Mouse (Mus musculus) myocyte (in vitro differentiated cells): ENCODE measurements around the gene Nr4a3. TPM values are rescaled to one million over a fixed set of nuclear protein-coding genes. Genes with fewer than 3 reads are reported as not detected.

ENCODE experiments used
- H3K27me3 ChIP-seq: one replicate; pipeline ENCODE4 v1.6.1; 2011; ENCODE audit not compliant: control insufficient read depth, insufficient read depth, insufficient read length
- H3K36me3 ChIP-seq: one replicate; pipeline ENCODE4 v1.6.1; 2011; ENCODE audit not compliant: control insufficient read depth, insufficient read depth
- H3K4me2 ChIP-seq: one replicate; pipeline ENCODE4 v1.6.1; 2011; ENCODE audit warnings: low read depth, control low read depth
- H3K4me3 ChIP-seq: one replicate; pipeline ENCODE4 v1.5.1; 2011; ENCODE audit warnings: mild to moderate bottlenecking, control low read depth, moderate library complexity
- H3K79me2 ChIP-seq: one replicate; pipeline ENCODE4 v1.6.1; 2011; ENCODE audit not compliant: control insufficient read depth, insufficient read depth
- H3ac ChIP-seq: one replicate; pipeline ENCODE4 v1.6.1; 2011; ENCODE audit not compliant: control insufficient read depth, insufficient read length
- CEBPB ChIP-seq: IDR thresholded peaks from 2 replicates; pipeline ENCODE4 v1.6.1; 2011; ENCODE audit warnings: mild to moderate bottlenecking, moderate library complexity; ENCODE audit not compliant: poor library complexity, insufficient read depth, severe bottlenecking
- E2F4 ChIP-seq: IDR thresholded peaks from one replicate; pipeline ENCODE4 v1.6.1; 2011; ENCODE audit warnings: mild to moderate bottlenecking, control low read depth, moderate library complexity; ENCODE audit not compliant: insufficient read depth
- MAX ChIP-seq: IDR thresholded peaks from one replicate; pipeline ENCODE4 v1.6.1; 2011; ENCODE audit warnings: low read depth, mild to moderate bottlenecking, control low read depth
- MYOD1 ChIP-seq, 3 experiments: IDR thresholded peaks; one replicate each; pipeline ENCODE4 v1.6.1; 2011; ENCODE audit warnings: control low read depth in 2 of 3, low read depth in 2 of 3, mild to moderate bottlenecking in 2 of 3, moderate library complexity in 1 of 3; ENCODE audit not compliant: insufficient read length in 2 of 3, control insufficient read depth in 1 of 3
- MYOG ChIP-seq, 3 experiments: IDR thresholded peaks; one replicate each; pipeline ENCODE4 v1.6.1; 2011; ENCODE audit warnings: control low read depth in 2 of 3, low read depth in 2 of 3, mild to moderate bottlenecking in 2 of 3; ENCODE audit not compliant: insufficient read length in 2 of 3, control insufficient read depth in 1 of 3, insufficient read depth in 1 of 3
- POLR2A ChIP-seq: IDR thresholded peaks from one replicate; pipeline ENCODE4 v1.6.1; 2011; ENCODE audit warnings: low read depth, mild to moderate bottlenecking, control low read depth, moderate library complexity; ENCODE audit not compliant: insufficient read length
- POLR2AphosphoS2 ChIP-seq: IDR thresholded peaks from one replicate; pipeline ENCODE4 v1.6.1; 2011; ENCODE audit warnings: low read depth, control low read depth; ENCODE audit not compliant: insufficient read length
- REST ChIP-seq: IDR thresholded peaks from one replicate; pipeline ENCODE4 v1.6.1; 2011; ENCODE audit warnings: mild to moderate bottlenecking, control low read depth, moderate library complexity; ENCODE audit not compliant: insufficient read depth, insufficient read length
- SRF ChIP-seq: IDR thresholded peaks from one replicate; pipeline ENCODE4 v1.6.1; 2011; ENCODE audit warnings: low read depth; ENCODE audit not compliant: control insufficient read depth, insufficient read length
- TCF12 ChIP-seq: IDR thresholded peaks from one replicate; pipeline ENCODE4 v1.6.1; 2011; ENCODE audit warnings: mild to moderate bottlenecking, control low read depth; ENCODE audit not compliant: poor library complexity, insufficient read depth, severe bottlenecking
- TCF3 ChIP-seq: IDR thresholded peaks from one replicate; pipeline ENCODE4 v1.6.1; 2011; ENCODE audit warnings: low read depth, control low read depth; ENCODE audit not compliant: insufficient read length
- USF1 ChIP-seq: IDR thresholded peaks from one replicate; pipeline ENCODE4 v1.6.1; 2011; ENCODE audit warnings: low read depth, mild to moderate bottlenecking, control low read depth, moderate library complexity
- polyA plus RNA-seq: library from polyadenylated mRNA; unstranded; fragments of >200 nt; fragmentation: generic; extraction: Trizol; gene quantifications from one replicate; pipeline ENCODE4 v1.2.1, GENCODE M21; 2012; ENCODE audit warnings: missing spikeins

Nr4a3 gene
- polyA plus RNA-seq, 1 experiment = 0.32 TPM

DNA sequence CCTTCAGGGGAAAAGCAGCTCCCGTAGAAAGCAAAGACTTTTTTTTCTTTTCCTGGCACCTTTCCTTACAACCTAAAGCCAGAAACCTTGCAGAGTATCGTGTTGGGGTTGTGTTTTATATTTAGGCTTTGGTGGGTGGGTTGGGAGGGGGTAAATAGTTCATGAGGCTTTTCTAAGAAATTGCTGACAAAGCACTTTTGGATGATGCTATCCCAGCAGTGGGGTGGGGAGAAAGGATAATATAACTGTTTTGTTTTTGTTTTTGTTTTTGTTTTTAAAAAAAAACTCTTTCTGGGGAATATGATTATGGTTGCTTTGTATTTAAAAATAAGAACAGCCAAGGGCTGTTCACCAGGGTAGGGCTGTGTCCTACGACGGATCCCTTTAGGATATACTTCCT lies 38.5 kb downstream of the Nr4a3 start:
- Histone ChIP-seq H3K79me2 (no peaks in the 10 kb centered on the region), H3K4me3 (no peak overlapping the region), H3K4me2 (no peak overlapping the region), H3K36me3 (no peaks in the 10 kb centered on the region), H3ac (no peak overlapping the region), H3K27me3 (peaks cover 1% of the 10 kb centered on the region)
- TF ChIP-seq TCF3 = no peak
- TF ChIP-seq REST = no peak
- no peak for TF ChIP-seq MYOG (IDR thresholded peaks at IDR 0.05; ENCODE audit: control insufficient read depth in 1 of 3, insufficient read depth in 1 of 3, insufficient read length in 2 of 3, low read depth in 2 of 3)

DNA sequence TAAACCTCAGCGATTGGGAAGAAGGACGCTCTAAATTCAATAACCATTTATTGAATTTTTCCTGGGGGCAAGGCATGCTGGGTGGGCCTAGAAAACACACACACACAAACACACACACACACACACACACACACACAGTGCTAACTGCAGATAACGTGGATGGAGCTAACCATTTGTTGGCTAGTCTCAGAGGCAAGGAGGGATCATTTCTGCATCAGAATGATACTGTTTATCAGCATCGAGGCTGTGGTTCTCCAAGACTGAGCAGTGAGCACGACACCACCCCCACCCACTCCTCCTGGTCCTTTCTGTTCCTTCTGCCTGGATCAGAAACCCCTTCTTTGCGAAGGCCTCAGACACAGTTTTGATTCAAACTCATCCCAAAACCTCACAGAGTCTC lies 41.7 kb downstream of the Nr4a3 start:
- Histone ChIP-seq H3ac (no peak overlapping the region), H3K4me3 (no peak overlapping the region), H3K27me3 (no peaks in the 10 kb centered on the region), H3K4me2 (no peak overlapping the region), H3K36me3 (no peaks in the 10 kb centered on the region), H3K79me2 (no peaks in the 10 kb centered on the region)
- no peak for TF ChIP-seq TCF12
- no peak for TF ChIP-seq E2F4
- TF ChIP-seq CEBPB = no peak
- TF ChIP-seq POLR2A = no peak
- no peak for TF ChIP-seq REST
- TF ChIP-seq SRF = no peak
- TF ChIP-seq USF1 = no peak

DNA sequence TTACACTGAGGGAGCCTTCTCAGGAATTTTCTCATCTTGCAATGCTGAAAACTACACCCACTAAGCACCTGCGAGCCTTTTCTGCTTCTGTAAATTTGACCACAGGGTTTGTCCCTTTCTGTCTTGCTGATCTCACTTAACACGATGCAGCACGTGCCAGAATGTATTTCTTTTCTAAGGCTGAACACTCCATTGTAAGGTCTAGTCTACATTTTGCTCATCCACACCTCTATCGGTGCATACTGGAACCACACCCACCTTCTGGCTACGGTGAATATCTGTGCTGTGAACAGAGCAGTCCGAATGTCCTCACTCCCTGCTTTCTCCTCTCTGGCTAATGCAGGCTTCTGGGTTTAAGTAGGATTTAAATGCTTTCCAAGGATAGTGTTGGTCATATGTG lies 42.5 kb downstream of the Nr4a3 start:
- Histone ChIP-seq H3K4me2 (no peak overlapping the region), H3K27me3 (no peaks in the 10 kb centered on the region), H3ac (no peak overlapping the region), H3K79me2 (no peaks in the 10 kb centered on the region), H3K36me3 (no peaks in the 10 kb centered on the region), H3K4me3 (no peak overlapping the region)
- no peak for TF ChIP-seq MYOD1 (IDR thresholded peaks at IDR 0.05; ENCODE audit: control insufficient read depth in 1 of 3, insufficient read length in 2 of 3, low read depth in 2 of 3)
- no peak for TF ChIP-seq POLR2AphosphoS2

DNA sequence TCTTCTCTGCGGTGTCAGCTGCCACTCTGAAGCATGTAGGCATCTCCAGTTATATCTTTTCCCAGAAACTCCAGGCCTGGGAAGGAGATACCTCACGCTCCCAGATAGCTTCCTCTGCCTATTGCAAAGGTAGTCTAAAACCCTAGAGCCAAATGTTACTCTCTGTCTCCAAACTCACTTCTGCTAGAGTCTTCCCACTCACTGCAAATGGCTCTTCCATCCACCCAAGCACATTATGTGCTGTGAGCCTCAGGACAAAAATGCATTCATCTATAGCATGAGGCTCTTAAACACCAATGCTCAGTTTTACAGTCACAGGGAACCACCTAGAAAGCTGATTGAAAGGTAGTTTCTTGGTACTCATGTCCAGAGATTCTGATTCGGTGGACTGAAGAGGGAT lies 48.3 kb downstream of the Nr4a3 start:
- no peak overlapping the region for H3ac ChIP-seq
- no peak for TF ChIP-seq MYOD1 (IDR thresholded peaks at IDR 0.05; ENCODE audit: control insufficient read depth in 1 of 3, insufficient read length in 2 of 3, low read depth in 2 of 3)
- no peak for TF ChIP-seq E2F4
- TF ChIP-seq POLR2AphosphoS2 = no peak
- no peak for TF ChIP-seq SRF
- no peak for TF ChIP-seq MAX
- no peak for TF ChIP-seq USF1
- TF ChIP-seq REST = no peak
- no peak for TF ChIP-seq MYOG (IDR thresholded peaks at IDR 0.05; ENCODE audit: control insufficient read depth in 1 of 3, insufficient read depth in 1 of 3, insufficient read length in 2 of 3, low read depth in 2 of 3)
- no peak for TF ChIP-seq CEBPB
- no peak for TF ChIP-seq POLR2A
- TF ChIP-seq TCF12 = no peak
- TF ChIP-seq TCF3 = no peak

DNA sequence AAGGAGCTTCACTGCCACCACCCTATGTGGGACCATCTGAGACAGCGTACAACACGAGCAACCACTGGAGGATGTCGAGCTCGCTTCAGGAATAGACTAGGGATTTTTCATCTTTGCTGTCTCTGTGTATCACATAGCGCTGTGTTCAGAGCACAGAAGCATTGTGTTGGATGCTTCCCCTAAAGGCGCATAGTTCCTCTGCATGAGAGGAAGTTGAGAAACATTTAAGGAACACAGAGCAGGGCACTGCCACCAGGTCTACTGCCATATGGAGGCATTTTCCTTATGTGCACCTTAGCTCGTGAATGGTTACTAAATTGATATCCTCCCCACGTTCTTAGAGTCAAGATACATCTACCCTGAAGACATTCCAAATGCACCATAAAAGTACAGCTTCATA lies 55.3 kb downstream of the Nr4a3 start:
- Histone ChIP-seq H3K4me3 (no peak overlapping the region), H3K27me3 (peaks cover 4% of the 10 kb centered on the region), H3K4me2 (no peak overlapping the region), H3K36me3 (no peaks in the 10 kb centered on the region), H3K79me2 (no peaks in the 10 kb centered on the region), H3ac (no peak overlapping the region)
- TF ChIP-seq POLR2A (no peak), TCF3 (no peak), TCF12 (no peak), CEBPB (no peak), POLR2AphosphoS2 (no peak), MYOG (IDR thresholded peaks at IDR 0.05; ENCODE audit: control insufficient read depth in 1 of 3, insufficient read depth in 1 of 3, insufficient read length in 2 of 3, low read depth in 2 of 3) (no peak), USF1 (no peak), SRF (no peak), E2F4 (no peak), MYOD1 (IDR thresholded peaks at IDR 0.05; ENCODE audit: control insufficient read depth in 1 of 3, insufficient read length in 2 of 3, low read depth in 2 of 3) (no peak), REST (no peak), MAX (no peak)

More for the DNA sequence above, 48.3 kb downstream of the Nr4a3 start:
- Histone ChIP-seq H3K4me2 (no peak overlapping the region), H3K27me3 (no peaks in the 10 kb centered on the region), H3K4me3 (no peak overlapping the region), H3K36me3 (no peaks in the 10 kb centered on the region), H3K79me2 (no peaks in the 10 kb centered on the region)
